Mouse (Mus musculus) E14TG2a.4 (cell line): ENCODE data around the gene Fbxl17.

Experiments used
- CTCF ChIP-seq: conservative IDR thresholded peaks from 2 replicates; pipeline ENCODE4 v1.5.1; 2014; ENCODE audit warnings: low read length
- NANOG ChIP-seq: IDR thresholded peaks from 2 replicates; pipeline ENCODE4 v1.6.1; 2014; ENCODE audit warnings: borderline replicate concordance, low read length, mixed read lengths

- TF ChIP-seq CTCF, result no peak
- no peak for TF ChIP-seq NANOG
Observed at GRCm38 (mm10) chr17:63212018-63212417, 287.8 kb downstream of the Fbxl17 start.
